Mouse (Mus musculus) embryonic fibroblast, embryonic 13.5 days (primary cell): ENCODE data around the gene Gm20388. TPM values are rescaled to one million over a fixed set of nuclear protein-coding genes. Genes with fewer than 3 reads are reported as not detected.

Experiments
- H3K27ac ChIP-seq: 2 replicates; pipeline ENCODE4 v1.5.1; 2012; ENCODE audit warnings: low read length, control low read depth, inconsistent platforms; ENCODE audit not compliant: insufficient read depth
- H3K4me1 ChIP-seq: 2 replicates; pipeline ENCODE4 v1.6.1; 2011; ENCODE audit warnings: low read length; ENCODE audit not compliant: control insufficient read depth, insufficient read depth
- H3K4me3 ChIP-seq: 2 replicates; pipeline ENCODE4 v1.5.1; 2011; ENCODE audit warnings: mild to moderate bottlenecking, control low read depth, low read length; ENCODE audit not compliant: insufficient read depth
- CTCF ChIP-seq: IDR thresholded peaks from 2 replicates; pipeline ENCODE4 v1.5.1; 2011; ENCODE audit warnings: mild to moderate bottlenecking, control low read depth, low read length, moderate library complexity, borderline replicate concordance; ENCODE audit not compliant: insufficient read depth
- POLR2A ChIP-seq: IDR thresholded peaks from 2 replicates; pipeline ENCODE4 v1.6.1; 2011; ENCODE audit warnings: low read depth, mild to moderate bottlenecking, control low read depth, low read length, moderate library complexity
- polyA plus RNA-seq: library from polyadenylated mRNA; stranded (reverse); fragments of >200 nt; gene quantifications from 2 replicates; pipeline ENCODE4 v1.2.4, GENCODE M21; 2011; ENCODE audit warnings: low read depth; ENCODE audit not compliant: missing spikeins, insufficient read length

Gm20388 gene
- polyA plus RNA-seq, 1 experiment: 82.8 TPM

GRCm38 (mm10) chr8:120898828-120899407 is 988.3 kb downstream of the Gm20388 start:
- Histone ChIP-seq H3K4me3 (no peak overlapping the region), H3K4me1 (peaks cover 17% of the 10 kb centered on the region; the same call in 1 of the 2 replicates), H3K27ac (no peak overlapping the region)
- TF ChIP-seq CTCF (no peak), POLR2A (no peak)

- Histone ChIP-seq H3K27ac (peak overlapping the region; percentile 69), H3K4me1 (peaks cover 12% of the 10 kb centered on the region; the same call in 1 of the 2 replicates)
These were observed 991.7 kb downstream of the Gm20388 start for GRCm38 (mm10) chr8:120902346-120902745.

GRCm38 (mm10) chr8:120907671-120908070 is 997.0 kb downstream of the Gm20388 start:
- TF ChIP-seq CTCF: no peak
- no peak for TF ChIP-seq POLR2A
- no peak overlapping the region for H3K4me3 ChIP-seq
- H3K4me1 ChIP-seq: no peaks in the 10 kb centered on the region; the same call in 1 of the 2 replicates
- no peak overlapping the region for H3K27ac ChIP-seq

More at GRCm38 (mm10) chr8:120902346-120902745, 991.7 kb downstream of the Gm20388 start:
- TF ChIP-seq CTCF (no peak), POLR2A (peak; percentile 50; the same call in 1 of the 2 replicates)
- H3K4me3 ChIP-seq: no peak overlapping the region

- no peaks in the 10 kb centered on the region; the same call in 1 of the 2 replicates for H3K4me1 ChIP-seq
- no peak overlapping the region for H3K4me3 ChIP-seq
- H3K27ac ChIP-seq: no peak overlapping the region
- TF ChIP-seq POLR2A (no peak), CTCF (no peak)
These were observed 1000.3 kb downstream of the Gm20388 start for GRCm38 (mm10) chr8:120910936-120911335.

GRCm38 (mm10) chr8:120912463-120912862 is 1001.8 kb downstream of the Gm20388 start:
- H3K4me1 ChIP-seq: no peaks in the 10 kb centered on the region; the same call in 1 of the 2 replicates
- H3K4me3 ChIP-seq: no peak overlapping the region
- H3K27ac ChIP-seq: no peak overlapping the region
- TF ChIP-seq CTCF (no peak), POLR2A (no peak)

GRCm38 (mm10) chr8:120916831-120917435 is 1006.3 kb downstream of the Gm20388 start:
- no peaks in the 10 kb centered on the region for H3K4me1 ChIP-seq

GRCm38 (mm10) chr8:120920527-120920926 is 1009.9 kb downstream of the Gm20388 start:
- Histone ChIP-seq H3K4me3 (no peak overlapping the region), H3K4me1 (no peaks in the 10 kb centered on the region)

More at GRCm38 (mm10) chr8:120916831-120917435, 1006.3 kb downstream of the Gm20388 start:
- Histone ChIP-seq H3K4me3 (no peak overlapping the region), H3K27ac (no peak overlapping the region)
- TF ChIP-seq CTCF: no peak
- no peak for TF ChIP-seq POLR2A

GRCm38 (mm10) chr8:120926201-120926600 is 1015.6 kb downstream of the Gm20388 start:
- no peaks in the 10 kb centered on the region for H3K4me1 ChIP-seq
- H3K27ac ChIP-seq: no peak overlapping the region
- no peak overlapping the region for H3K4me3 ChIP-seq
- TF ChIP-seq CTCF (no peak), POLR2A (no peak)

More at GRCm38 (mm10) chr8:120920527-120920926, 1009.9 kb downstream of the Gm20388 start:
- TF ChIP-seq CTCF (no peak), POLR2A (no peak)
- no peak overlapping the region for H3K27ac ChIP-seq

GRCm38 (mm10) chr8:120928082-120928481 is 1017.4 kb downstream of the Gm20388 start:
- TF ChIP-seq CTCF: no peak
- no peak for TF ChIP-seq POLR2A
- Histone ChIP-seq H3K4me3 (no peak overlapping the region), H3K27ac (no peak overlapping the region)

GRCm38 (mm10) chr8:120934596-120934995 is 1024.0 kb downstream of the Gm20388 start:
- H3K4me1 ChIP-seq: no peaks in the 10 kb centered on the region
- no peak overlapping the region for H3K4me3 ChIP-seq
- TF ChIP-seq CTCF (no peak), POLR2A (no peak)
- H3K27ac ChIP-seq: no peak overlapping the region

More at GRCm38 (mm10) chr8:120928082-120928481, 1017.4 kb downstream of the Gm20388 start:
- H3K4me1 ChIP-seq: no peaks in the 10 kb centered on the region
